Mouse (Mus musculus): Measurements from ENCODE around the gene Itpripl2. TPM values are rescaled to one million over a fixed set of nuclear protein-coding genes. Genes with fewer than 3 reads are reported as not detected.

Itpripl2 gene
- polyA plus RNA-seq (2015; fragmentation: Illumina TruSeq; extraction: RNeasy Lipid Tissue Mini Kit (QIAGEN cat#74804); ENCODE audit: low read depth, low replicate concordance) = 2.7 TPM

DNA sequence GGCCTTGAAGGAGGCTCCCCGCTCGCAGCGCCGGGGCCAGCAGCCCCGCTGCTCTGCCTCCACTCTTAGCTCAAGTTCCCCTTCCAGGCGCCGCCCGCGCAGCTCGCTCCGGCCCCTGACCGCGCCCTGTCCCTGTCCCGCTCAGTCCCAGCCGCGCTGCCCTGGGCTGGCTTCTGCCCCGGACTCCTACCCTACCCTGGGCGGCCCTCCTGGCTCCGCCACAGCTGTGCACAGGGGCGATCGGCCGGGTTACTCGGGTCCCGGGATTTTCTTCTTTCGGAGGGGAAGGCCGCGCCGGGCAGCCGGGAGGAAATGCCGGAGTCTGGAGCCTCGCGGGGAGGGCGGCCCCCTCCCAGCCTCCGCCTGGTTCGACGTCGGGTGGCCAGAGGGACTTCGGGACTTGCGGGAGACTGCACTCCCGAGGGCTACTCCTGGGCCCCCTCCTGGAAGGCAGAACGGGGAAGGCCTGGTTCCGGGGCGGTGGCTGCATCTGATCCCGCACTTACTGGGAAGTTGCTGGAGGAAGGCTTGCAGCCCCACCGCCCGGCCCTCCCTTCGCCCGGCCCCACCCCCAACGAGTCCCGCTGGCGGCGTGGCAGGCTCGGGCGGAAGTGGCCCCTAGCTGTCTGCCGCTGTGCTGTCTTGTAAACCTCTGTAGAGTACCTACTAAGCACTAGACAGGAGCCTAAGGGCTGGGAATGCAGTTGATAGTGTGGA, at the start of gene Itpripl2:
Gene Itpripl2, minus strand, starts transcription at position 545 of the 717 bp plus-strand sequence.

DNA sequence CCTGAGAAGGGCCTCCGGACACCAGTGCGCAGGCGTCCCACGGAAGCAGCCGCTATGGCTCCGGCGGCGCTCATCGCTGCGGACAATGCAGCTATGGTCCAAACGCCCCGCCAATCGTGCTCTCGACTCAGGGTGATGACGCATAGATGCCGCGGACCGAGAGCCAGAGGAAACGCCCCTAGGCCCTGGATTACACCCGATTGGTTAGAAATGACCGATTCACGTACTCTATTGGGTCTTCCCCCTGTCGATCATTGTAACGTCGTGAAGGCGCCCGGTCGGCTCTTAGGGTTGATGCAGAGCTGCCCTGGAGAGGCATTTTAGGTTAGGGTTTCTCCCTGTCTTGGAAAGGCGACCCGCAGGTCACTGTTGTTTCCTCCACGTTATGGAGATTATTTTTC, 41.4 kb upstream of the Itpripl2 start, which contains the start of gene Coq7:
Gene Coq7, minus strand, starts transcription at position 179 of the 401 bp plus-strand sequence.

DNA sequence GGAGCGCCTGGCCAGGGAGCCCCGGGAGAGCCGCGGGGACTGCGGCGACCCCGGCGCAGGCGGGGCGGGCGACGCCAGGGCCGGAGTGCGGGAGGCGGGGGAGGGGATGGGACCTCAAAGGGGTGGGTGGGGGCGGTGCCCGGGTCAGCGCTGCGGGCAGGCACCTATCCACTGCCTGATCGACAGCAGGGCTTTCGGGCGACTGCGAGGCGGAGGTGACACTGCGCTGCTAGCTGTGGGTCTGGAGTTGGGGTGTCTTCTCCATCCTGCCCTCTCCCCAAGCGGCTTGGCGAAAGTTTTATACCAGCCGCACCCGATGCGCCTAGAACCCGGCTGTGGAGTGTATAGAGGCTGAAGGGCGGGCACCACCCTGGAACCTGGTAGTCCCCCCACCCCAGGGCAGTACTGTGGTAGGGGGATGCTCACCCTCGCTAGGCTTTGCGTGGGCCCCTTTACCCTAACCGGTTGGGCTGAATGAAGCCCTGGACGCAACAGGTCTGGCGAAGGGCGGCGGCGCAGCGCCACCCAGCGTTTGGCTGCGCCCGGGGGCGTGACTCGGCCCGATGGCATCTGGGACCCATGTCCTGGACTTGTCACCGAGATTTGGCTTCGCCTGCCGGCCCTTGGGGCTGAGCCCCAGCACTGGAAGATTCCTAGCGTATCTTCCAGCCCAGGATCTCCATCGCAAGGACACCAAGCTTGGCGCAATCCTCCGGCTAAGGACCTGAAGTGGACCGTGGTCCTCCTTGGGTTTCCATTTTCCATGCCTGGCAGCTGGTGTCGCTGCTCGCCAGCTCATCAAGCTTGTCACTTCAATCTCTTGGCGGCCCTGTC, 43.4 kb downstream of the Itpripl2 start, which contains the start of gene Syt17:
Gene Syt17, minus strand, starts transcription at position 89 of the 834 bp plus-strand sequence.

Other genes starting within 250 kb of the Itpripl2 start
- 35.4 TPM for gene Smg1, start 248.3 kb downstream of the Itpripl2 start, polyA plus RNA-seq (2015; fragmentation: Illumina TruSeq; extraction: RNeasy Lipid Tissue Mini Kit (QIAGEN cat#74804); ENCODE audit: low read depth, low replicate concordance)
- 39.1 TPM for gene Syt17, start 43.8 kb downstream of the Itpripl2 start, polyA plus RNA-seq (2015; fragmentation: Illumina TruSeq; extraction: RNeasy Lipid Tissue Mini Kit (QIAGEN cat#74804); ENCODE audit: low read depth, low replicate concordance)
- gene Coq7, start 41.4 kb upstream of the Itpripl2 start, polyA plus RNA-seq (2015; fragmentation: Illumina TruSeq; extraction: RNeasy Lipid Tissue Mini Kit (QIAGEN cat#74804); ENCODE audit: low read depth, low replicate concordance) = 61.5 TPM
- gene Tmc7, start 92.8 kb upstream of the Itpripl2 start, polyA plus RNA-seq (2015; fragmentation: Illumina TruSeq; extraction: RNeasy Lipid Tissue Mini Kit (QIAGEN cat#74804); ENCODE audit: low read depth, low replicate concordance) = 9.2 TPM
- gene Tmc5, start 105.3 kb upstream of the Itpripl2 start, polyA plus RNA-seq (2015; fragmentation: Illumina TruSeq; extraction: RNeasy Lipid Tissue Mini Kit (QIAGEN cat#74804); ENCODE audit: low read depth, low replicate concordance) = 0.46 TPM
- 338 TPM for gene Gde1, start 213.8 kb upstream of the Itpripl2 start, polyA plus RNA-seq (2015; fragmentation: Illumina TruSeq; extraction: RNeasy Lipid Tissue Mini Kit (QIAGEN cat#74804); ENCODE audit: low read depth, low replicate concordance)
- gene Ccp110, start 220.6 kb upstream of the Itpripl2 start, polyA plus RNA-seq (2015; fragmentation: Illumina TruSeq; extraction: RNeasy Lipid Tissue Mini Kit (QIAGEN cat#74804); ENCODE audit: low read depth, low replicate concordance) = 56.3 TPM
- gene Vps35l, start 248.3 kb upstream of the Itpripl2 start, polyA plus RNA-seq (2015; fragmentation: Illumina TruSeq; extraction: RNeasy Lipid Tissue Mini Kit (QIAGEN cat#74804); ENCODE audit: low read depth, low replicate concordance) = 47.8 TPM